In genomic region chr1:34587298-34588096, GRCm38 (mm10) we compare ENCODE assay signal across 44 mouse cellular contexts. TPM values are rescaled to one million over a fixed set of nuclear protein-coding genes. Genes with fewer than 3 reads are reported as not detected.
"Had no signal": no experiment of that assay in that cellular context is flagged by ENCODE, and none has a peak within 500 bp of the region (broad histone marks: within the 10 kb centered on the region; RNA-seq: fewer than 3 reads in every experiment).

No protein-coding gene starts in this region.

- ATAC-seq: hindbrain, postnatal 0 days; intestine, embryonic 16.5 days; liver, embryonic 12.5 days had no signal

- H3K9me3 ChIP-seq: heart, embryonic 10.5 days; heart, embryonic 12.5 days; hindbrain, embryonic 13.5 days; hindbrain, embryonic 15.5 days; kidney, embryonic 15.5 days; limb, embryonic 13.5 days; limb, embryonic 15.5 days; liver, embryonic 12.5 days had no signal

- H3K4me1 ChIP-seq: heart, embryonic 10.5 days; heart, embryonic 12.5 days; kidney, embryonic 15.5 days; limb, embryonic 13.5 days; limb, embryonic 15.5 days; liver, embryonic 12.5 days had no signal

- H3K9ac ChIP-seq: heart, embryonic 12.5 days; hindbrain, embryonic 13.5 days; hindbrain, embryonic 15.5 days; kidney, embryonic 15.5 days; limb, embryonic 13.5 days; limb, embryonic 15.5 days; liver, embryonic 12.5 days; liver, embryonic 14.5 days had no signal

- H3K27ac ChIP-seq: heart, embryonic 10.5 days; hindbrain, embryonic 13.5 days; hindbrain, embryonic 15.5 days; hindbrain, postnatal 0 days; kidney, embryonic 15.5 days; kidney, postnatal 0 days; limb, embryonic 13.5 days; limb, embryonic 15.5 days; liver, embryonic 12.5 days; liver, embryonic 14.5 days had no signal

- H3K4me2 ChIP-seq: heart, embryonic 12.5 days; hindbrain, embryonic 13.5 days; hindbrain, embryonic 15.5 days; kidney, embryonic 15.5 days; limb, embryonic 13.5 days; limb, embryonic 15.5 days; liver, embryonic 12.5 days had no signal

- H3K36me3 ChIP-seq: heart, embryonic 10.5 days; heart, embryonic 12.5 days; kidney, embryonic 15.5 days; limb, embryonic 13.5 days; limb, embryonic 15.5 days; liver, embryonic 12.5 days had no signal

- H3K27me3 ChIP-seq: kidney, embryonic 15.5 days; limb, embryonic 13.5 days; limb, embryonic 15.5 days; liver, embryonic 12.5 days had no signal

- DNase-seq: gastrocnemius, postnatal 10 days; gastrocnemius, postnatal 25 days; heart, adult 18-20 months; heart, postnatal 10 days; heart, postnatal 36 days; kidney, adult 11 months; kidney, adult 2 months; kidney, adult 9 months; kidney, postnatal 14 days; kidney, postnatal 36 days; layer of hippocampus, adult 9-11 months; layer of hippocampus, postnatal 36 days; left cerebral cortex, postnatal 4 days had no signal

- H3K4me3 ChIP-seq: heart, embryonic 10.5 days; heart, embryonic 12.5 days; hindbrain, embryonic 13.5 days; hindbrain, embryonic 15.5 days; kidney, embryonic 15.5 days; limb, embryonic 13.5 days; limb, embryonic 15.5 days; liver, embryonic 12.5 days had no signal

RNA-seq across cellular contexts. Expression of gene Amer3, which starts 8.0 kb away (rescaled TPM):
- total RNA-seq: gastrocnemius, postnatal 25 days; gastrocnemius, postnatal 4 days; granulocyte monocyte progenitor cell, adult 5-6 weeks; heart, adult 18-20 months; heart, adult 8-10 months; heart, postnatal 10 days; heart, postnatal 36 days; hematopoietic stem cell, adult 5-6 weeks; liver, adult 2 months had no signal
- polyA plus RNA-seq: heart, embryonic 14.5 days; kidney, postnatal 0 days; liver, adult 2 months; liver, embryonic 12.5 days; liver, embryonic 14.5 days had no signal

RNA-seq across cellular contexts. Expression of gene Prss40, which starts 26.8 kb away (rescaled TPM):
- total RNA-seq: gastrocnemius, postnatal 10 days; gastrocnemius, postnatal 25 days; gastrocnemius, postnatal 4 days; granulocyte monocyte progenitor cell, adult 5-6 weeks; heart, adult 18-20 months; heart, adult 8-10 months; heart, postnatal 10 days; heart, postnatal 36 days; hematopoietic stem cell, adult 5-6 weeks; hindbrain, postnatal 0 days; layer of hippocampus, adult 18-20 months; layer of hippocampus, adult 8-10 months; layer of hippocampus, postnatal 14 days; layer of hippocampus, postnatal 36 days; left cerebral cortex, adult 18-20 months; left cerebral cortex, adult 8-10 months; left cerebral cortex, postnatal 10 days; left cerebral cortex, postnatal 25 days; left cerebral cortex, postnatal 4 days; liver, adult 2 months had no signal
- polyA plus RNA-seq: heart, embryonic 12.5 days; heart, embryonic 14.5 days; heart, embryonic 16.5 days; hindbrain, embryonic 11.5 days; hindbrain, embryonic 13.5 days; hindbrain, embryonic 15.5 days; intestine, embryonic 14.5 days; intestine, embryonic 16.5 days; kidney, adult 2 months; kidney, embryonic 15.5 days; kidney, postnatal 0 days; large intestine, adult 2 months; limb, embryonic 11.5 days; limb, embryonic 15.5 days; liver, adult 2 months; liver, embryonic 12.5 days; liver, embryonic 14.5 days; liver, embryonic 16.5 days had no signal

RNA-seq across cellular contexts. Expression of gene Cfc1, which starts 52.0 kb away (rescaled TPM):
- total RNA-seq: gastrocnemius, postnatal 10 days; gastrocnemius, postnatal 25 days; gastrocnemius, postnatal 4 days; granulocyte monocyte progenitor cell, adult 5-6 weeks; heart, adult 18-20 months; heart, adult 8-10 months; heart, postnatal 10 days; heart, postnatal 36 days; layer of hippocampus, adult 18-20 months; layer of hippocampus, adult 8-10 months; layer of hippocampus, postnatal 14 days; layer of hippocampus, postnatal 36 days; left cerebral cortex, adult 18-20 months; left cerebral cortex, adult 8-10 months; left cerebral cortex, postnatal 10 days; left cerebral cortex, postnatal 25 days; left cerebral cortex, postnatal 4 days; liver, adult 2 months had no signal
- polyA plus RNA-seq: heart, embryonic 14.5 days; heart, embryonic 16.5 days; hindbrain, embryonic 11.5 days; hindbrain, embryonic 13.5 days; intestine, embryonic 16.5 days; kidney, adult 2 months; kidney, embryonic 15.5 days; large intestine, adult 2 months; limb, embryonic 11.5 days; liver, adult 2 months; liver, embryonic 12.5 days; liver, embryonic 14.5 days; liver, embryonic 16.5 days had no signal
